Mouse (Mus musculus) megakaryocyte-erythroid progenitor cell, adult 5-6 weeks (primary cell): ENCODE measurements around the gene Gsap. TPM values are rescaled to one million over a fixed set of nuclear protein-coding genes. Genes with fewer than 3 reads are reported as not detected.
A peak's percentile ranks its signal among the peaks of the same experiment; 100 is the strongest.
"Not testable (repeated sequence)": the region's sequence is repeated elsewhere in the genome, so short reads cannot be mapped to it uniquely, and the experiment has no call there.

Experiments
- ATAC-seq: replicated peaks from 2 replicates; pipeline ENCODE4 v1.8.0; 2016; ENCODE audit warnings: mild to moderate bottlenecking, inconsistent platforms; ENCODE audit not compliant: severe bottlenecking, poor library complexity, low FRiP score, low TSS enrichment
- total RNA-seq, 2 experiments: library from RNA; stranded (forward) in 1 of 2; stranded (reverse) in 1 of 2; fragments of 200-1000, 215-1000 nt in 1 of 2; fragments of >200 nt in 1 of 2; fragmentation: Nextera tagmentation in 1 of 2; gene quantifications; 2 replicates each; pipeline ENCODE4 v1.2.3; 2014 to 2017

Gsap gene
- total RNA-seq, 2 experiments from 2014 or later: 1.1 to 2.6 TPM

DNA sequence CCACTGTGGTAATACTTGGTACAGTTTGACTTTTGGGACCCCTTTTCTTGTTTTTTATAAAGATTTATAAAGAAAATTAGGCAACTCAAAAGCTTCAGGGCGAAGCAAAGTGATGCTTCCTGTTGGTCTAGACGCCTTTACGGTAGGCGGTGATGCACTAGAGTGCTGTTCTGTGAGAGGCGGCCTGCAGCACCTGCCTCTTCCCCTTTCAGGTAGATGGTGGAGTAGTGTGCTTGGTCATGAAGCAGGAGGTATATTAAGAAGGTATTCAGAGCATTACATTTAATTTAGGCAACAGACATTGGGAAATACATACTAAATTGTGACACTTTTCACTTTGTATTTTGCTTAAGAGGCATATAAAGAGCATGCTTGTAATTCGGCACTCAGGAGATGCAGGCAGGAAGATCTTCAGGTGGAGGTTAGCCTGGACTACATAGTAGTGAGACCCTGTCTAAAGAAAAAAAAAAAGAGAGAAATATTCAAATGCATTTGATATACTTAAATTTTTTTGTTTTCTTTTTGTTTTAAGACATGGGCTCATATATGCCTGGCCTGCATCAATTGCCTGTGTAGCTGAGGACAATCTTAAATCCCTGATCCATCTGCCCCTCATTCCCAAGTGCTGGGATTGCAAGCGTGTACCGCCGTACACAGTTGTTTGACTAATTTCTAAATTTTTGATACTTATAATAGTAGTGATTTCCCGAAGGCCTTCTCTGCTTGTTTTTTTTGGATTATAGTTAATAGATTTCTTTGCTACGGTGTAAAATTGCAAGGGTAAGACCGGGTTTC is 68.9 kb downstream of the Gsap start:
- no peak for ATAC-seq

DNA sequence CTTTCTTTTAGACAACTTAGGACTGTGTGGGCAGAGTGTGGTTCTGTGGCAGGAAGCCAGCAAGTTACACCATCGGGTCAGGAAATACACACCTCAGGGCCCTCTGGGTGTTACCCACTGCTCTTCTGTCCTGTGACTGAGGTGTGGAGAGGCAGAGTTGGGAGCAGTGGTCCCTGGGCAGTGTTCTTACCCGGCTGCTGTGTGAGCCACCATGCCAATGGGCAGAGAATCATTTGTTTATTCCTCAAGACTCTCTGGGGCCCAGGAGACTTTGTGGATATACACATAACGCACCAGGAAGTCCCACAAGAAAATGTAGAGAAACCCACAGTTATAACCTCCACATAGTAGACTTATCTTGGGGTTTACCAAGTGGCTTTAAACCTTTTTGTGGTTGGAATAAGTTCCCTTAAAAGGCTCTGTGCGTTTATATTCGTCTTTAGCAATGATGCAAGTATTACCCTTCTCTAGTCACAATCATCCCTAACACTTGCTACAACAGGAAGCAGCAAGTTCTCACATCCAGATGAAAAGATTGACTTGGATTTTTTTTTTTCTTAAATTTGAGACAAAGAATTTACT is 69.6 kb downstream of the Gsap start:
- 0 out of 2 replicates have a peak, but pooled peaks have one; percentile 41 for ATAC-seq

DNA sequence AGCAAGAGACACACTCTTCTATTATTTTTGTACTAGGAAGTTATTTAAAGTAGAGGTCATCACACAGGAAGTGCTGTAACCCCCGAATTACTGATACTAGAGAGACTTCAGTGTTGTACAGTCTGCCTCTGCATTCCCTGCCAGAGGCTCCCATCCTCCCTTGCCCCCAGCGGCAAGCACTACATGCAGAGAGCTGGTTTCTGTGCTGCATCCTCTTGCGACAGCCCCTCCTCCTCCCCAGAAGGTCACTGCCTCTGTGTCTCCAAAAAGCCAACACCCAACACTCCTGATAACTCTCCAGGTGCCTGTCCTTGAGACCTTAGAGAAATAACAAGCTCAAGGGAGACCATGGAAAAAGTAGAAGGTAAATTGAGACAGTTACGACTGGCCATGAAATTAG is 71.1 kb downstream of the Gsap start:
- ATAC-seq: no peak

- ATAC-seq: peak; percentile 85
These were observed 71.8 kb downstream of the Gsap start for GRCm38 (mm10) chr5:21257806-21258205.

DNA sequence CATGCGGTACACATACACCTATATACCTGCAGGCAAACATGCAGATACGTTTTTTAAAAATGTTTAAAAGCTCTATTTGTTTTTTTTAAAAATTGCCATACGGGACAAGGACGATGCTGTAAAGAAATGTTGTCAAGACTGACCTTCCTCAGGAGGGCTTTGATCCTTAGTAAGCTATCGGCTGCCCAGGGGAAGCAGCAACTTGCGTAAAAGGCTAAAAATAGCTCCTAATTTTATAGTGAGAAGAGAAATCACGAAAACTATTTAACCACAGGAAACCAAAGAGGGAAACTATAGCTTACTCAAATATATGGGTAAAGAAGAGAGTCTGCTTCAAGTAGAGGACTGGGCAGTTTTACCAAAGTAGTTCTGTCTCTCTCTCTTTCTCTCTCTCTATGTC is 74.7 kb downstream of the Gsap start:
- ATAC-seq: no peak

DNA sequence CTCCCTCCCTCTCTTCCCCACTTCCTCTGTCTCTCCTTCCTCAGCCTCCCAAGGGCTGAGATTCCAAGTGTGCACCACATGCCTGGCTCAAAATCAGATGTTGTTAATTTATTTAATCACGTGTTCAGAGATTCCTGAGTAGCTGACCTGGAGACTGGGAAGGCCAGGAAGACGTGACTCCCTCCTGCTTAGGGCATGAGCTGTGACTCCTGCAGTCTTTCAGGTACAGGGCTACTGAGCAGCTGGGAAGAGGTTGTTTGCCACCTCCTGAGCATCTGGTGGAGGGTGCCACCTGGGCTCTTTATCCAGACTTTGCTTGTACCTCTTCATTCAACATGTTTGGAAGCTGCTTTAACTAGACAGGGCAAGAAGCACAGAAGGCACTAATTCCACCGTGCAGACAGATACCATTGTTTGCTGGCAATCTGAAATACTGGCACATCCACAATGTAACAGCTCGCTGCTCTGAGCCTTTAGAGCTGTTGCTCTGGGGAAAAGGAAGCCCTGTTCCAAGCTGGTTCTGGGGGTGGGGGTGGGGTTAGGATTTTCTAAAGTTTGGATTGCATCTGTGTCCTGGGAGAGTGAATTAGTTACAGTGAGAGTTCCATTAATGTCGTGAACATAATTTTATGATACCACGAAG is 75.3 kb downstream of the Gsap start:
- ATAC-seq: no peak

- ATAC-seq: peak; percentile 77
These were observed 77.4 kb downstream of the Gsap start for GRCm38 (mm10) chr5:21263202-21264055.

DNA sequence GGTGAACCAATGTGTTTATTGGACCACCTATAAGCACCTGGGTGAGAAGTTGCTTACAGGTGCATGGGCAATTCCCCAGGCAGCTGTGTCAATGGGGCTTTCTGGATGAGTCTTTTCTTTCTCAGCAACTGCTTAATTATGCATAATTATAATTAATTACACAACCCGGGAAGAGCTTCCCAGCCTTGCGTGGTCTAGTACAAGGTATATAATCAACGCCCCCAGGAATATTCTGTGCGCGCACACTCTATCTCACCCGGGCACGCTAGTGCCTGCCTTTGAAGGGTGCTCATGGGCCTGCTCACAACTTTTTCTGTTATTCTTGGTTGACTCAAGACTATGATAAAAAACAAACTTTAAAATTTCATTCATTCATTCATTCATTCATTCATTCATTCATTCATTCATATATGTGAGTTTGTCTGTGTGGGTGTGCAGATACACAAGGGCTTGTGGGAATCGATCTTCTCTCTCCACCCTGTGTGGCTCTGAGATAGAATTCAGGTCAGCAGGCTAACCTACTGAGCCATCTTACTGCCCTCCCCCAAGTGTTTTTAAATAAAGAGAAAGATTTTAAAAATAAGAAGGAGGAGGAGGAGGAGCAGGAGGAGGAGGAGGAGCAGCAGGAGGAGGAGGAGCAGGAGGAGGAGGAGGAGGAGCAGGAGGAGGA is 78.4 kb downstream of the Gsap start:
- no peak for ATAC-seq

GRCm38 (mm10) chr5:21265049-21265448 is 79.0 kb downstream of the Gsap start:
- 0 out of 2 replicates have a peak, but pooled peaks have one; percentile 46 for ATAC-seq

GRCm38 (mm10) chr5:21267090-21267489 is 81.0 kb downstream of the Gsap start:
- peak; percentile 43 for ATAC-seq

DNA sequence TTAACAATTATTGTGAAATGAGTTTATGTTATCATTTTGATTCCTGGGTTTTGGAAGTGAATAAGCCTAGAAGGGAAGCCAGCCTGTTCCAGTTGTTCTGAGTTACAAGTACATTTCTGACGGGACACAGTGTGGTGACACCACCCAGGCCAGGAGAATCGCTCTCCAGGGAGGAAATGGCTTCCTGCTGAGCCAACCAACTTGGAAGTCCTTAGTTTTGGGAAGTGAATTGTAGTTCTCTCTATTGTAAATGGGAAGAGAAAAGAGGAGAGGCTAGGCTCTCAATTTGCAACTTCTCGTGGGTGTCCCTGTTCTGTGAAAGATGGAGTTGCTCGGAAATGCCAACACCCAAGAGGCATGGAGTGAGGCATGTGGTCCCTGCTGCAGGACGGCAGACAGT is 83.4 kb downstream of the Gsap start:
- no peak for ATAC-seq

DNA sequence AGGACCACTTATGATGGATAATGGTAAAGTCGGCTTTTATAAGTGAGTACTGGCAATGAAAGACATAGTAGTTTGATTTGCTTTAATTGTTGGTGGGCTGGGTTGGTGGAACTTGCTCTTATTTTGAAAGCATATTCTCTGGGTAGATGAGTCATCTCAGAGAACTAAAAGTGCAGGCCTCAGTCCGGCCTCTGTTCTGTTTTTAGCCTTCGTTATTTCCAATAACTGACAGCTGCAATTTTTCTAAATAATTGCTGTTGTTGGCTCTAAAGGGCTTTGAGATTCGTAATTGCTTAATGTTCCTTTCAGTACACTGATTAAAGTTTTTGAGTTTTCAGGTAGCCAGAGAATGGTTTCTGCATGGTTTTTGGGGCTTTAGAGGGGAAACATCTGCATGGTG is 84.7 kb downstream of the Gsap start:
- no peak for ATAC-seq

- ATAC-seq: peak; percentile 73
These were observed 85.6 kb downstream of the Gsap start for GRCm38 (mm10) chr5:21271386-21272354.

DNA sequence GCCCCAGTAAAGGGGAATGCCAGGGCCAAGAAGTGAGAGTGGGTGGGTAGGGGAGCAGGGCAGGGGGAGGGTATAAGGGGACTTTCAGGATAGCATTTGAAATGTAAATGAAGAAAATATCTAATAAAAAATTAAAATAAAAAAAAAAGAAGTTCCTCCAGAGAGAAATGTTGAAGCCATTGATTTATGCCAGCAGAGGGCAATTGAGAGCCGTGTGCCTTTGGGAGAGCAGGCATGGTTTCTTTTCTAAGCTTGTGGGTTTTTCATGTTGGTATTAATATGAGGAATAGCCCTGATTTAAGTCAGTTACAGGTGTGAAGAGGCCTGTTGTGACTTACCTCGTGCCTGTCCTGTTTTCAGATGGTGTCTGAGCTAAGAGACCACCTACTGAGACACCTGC is 91.6 kb downstream of the Gsap start:
- not testable (repeated sequence) for ATAC-seq

DNA sequence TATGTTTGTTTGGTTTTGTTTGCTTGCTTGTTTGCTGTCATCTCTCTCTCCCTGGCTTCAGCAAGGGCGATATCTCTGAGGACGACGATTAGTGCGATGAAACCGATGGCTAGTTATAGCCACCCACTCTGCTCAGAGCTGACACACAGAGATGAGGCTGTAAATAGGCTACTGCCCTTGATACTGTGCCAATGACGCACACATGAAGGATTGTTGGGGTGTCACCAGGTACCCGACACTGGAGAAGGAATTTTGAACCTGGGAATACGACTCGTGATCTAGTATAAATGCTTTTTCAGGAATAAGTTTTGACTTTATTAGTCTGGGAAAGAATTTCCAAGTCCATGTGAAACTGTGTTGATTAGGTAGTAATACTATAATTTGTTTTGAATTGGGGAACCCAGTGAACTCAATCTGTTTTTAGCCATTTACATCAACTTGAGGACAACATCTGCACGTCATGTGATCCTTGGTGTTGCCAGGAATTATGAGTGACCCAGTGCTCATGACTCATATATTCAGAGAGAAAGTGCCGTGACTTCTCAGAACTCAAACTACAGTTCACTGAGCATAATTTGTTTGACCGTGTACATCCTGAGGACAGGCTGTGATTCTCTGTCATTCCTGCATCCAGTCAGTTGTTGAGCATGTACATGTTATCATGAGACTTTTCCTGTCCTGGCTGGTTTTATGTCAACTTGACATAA is 97.5 kb downstream of the Gsap start:
- no peak for ATAC-seq

GRCm38 (mm10) chr5:21288658-21289435 is 102.8 kb downstream of the Gsap start:
- no peak for ATAC-seq

DNA sequence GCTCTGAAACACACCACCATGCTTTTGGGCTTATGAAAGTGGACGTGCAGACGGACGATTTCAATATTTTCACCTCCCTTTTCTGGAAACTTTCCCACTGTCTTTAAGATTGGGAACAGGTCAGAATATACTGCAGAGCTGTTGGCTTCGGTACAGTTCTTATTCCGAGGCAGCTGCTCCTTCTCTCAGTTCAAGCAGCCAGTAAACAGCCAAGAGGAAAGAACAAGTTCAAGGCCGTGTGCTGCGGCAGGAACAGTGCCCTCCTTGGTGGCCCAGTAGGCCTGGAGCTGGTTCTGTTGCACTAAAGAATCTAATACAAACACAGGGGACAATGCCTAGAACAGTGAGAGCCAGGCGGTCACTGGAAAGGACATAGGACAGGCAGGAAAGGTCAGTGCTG is 104.5 kb downstream of the Gsap start:
- no peak for ATAC-seq
